Mouse (Mus musculus): ENCODE measurements around the gene Tenm3.
A peak's percentile ranks its signal among the peaks of the same experiment; 100 is the strongest.

Gene Tenm3

DNA sequence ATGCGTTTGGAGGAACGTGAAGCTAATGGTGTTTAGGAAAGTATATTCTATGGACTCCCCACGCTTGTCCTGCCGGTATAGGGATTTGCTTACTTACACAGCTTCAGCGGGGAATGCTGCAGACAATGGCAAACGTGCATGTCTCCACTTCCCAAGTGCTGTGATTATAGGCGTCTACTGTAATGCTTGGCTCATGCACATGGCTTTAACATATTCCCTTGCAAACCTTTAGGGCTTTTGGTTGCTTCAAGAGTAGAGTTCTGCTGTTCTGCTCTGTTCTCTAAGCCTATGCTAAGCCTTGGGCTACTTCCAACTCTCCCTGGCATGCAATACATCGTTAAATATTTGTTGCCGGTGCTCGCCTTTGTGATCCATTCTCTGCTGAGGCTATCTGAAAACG, 102.8 kb downstream of the Tenm3 start:
- DNase-seq (ENCODE audit: low spot score) = no peak

DNA sequence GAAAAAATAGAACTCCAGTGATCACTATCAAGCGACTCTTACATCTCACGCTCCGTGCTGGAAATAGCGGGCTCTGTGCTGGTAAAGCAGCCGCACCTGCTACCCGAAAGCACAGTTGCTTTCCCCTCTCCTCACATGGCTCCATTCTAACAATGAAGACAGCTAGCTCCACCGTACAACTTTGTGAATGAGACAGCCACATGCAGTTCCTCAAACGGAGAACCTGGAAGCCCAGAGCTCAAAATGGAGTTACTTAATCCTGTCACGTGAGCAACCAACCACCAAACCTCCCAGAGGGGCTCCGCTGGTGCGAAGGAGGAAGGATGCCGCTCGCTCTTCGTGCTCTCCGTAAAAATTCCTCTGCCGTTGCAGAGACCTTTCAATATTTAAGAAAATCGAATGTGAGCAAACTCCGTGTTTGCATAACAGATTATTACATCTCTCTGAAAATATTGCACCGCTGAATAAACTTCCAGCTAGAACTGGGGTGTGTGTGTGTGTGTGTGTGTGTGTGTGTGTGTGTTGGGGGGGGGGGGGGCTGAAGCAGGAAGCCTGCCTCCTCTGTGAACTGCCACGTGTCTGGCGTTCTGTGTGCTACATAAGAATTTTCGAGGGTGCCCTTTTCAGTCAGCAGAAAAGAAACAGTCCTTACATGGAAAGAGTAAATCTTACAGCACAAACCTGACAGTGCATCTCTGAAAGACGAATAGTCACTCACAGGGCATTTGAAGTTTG, 103.4 kb downstream of the Tenm3 start:
- no peak for DNase-seq (ENCODE audit: low spot score)

DNA sequence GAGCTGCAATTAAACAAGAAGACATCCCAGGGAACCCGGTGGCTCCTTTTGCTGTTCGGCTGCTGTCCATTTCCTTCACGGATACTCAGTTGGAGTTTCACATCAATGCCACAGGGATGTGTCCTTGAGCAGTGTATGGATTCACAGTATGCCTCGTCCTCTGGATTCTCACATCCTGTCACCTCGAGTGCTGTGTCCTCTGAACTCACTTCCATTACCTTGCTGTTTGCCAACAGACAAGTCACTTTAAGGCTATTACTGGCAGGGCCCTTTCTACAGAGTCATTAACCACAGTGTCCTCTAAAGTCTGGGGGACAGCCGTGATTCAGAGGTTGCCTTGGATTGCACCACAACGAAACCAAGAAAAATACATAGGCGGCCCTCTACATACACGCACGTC, 110.0 kb downstream of the Tenm3 start:
- no peak for DNase-seq (ENCODE audit: low spot score)

DNA sequence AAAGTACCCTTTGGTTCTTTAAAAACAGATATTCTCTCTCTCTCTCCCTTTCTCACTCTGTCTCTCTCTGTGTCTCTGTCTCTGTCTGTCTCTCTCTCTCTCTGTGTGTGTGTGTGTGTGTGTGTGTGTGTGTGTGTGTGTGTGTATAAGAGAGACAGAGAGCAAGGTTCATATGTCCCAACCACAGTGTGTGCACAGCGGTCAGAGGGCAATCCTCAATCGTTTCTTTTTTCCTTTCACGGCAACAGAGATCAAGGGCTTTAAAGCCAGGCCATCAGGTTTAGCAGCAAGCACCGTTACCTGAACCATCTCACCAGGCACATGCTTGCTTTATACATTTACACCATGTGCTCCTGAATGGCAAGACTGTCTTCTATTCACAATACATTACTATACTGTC, 110.7 kb downstream of the Tenm3 start:
- DNase-seq (ENCODE audit: low spot score) = no peak

DNA sequence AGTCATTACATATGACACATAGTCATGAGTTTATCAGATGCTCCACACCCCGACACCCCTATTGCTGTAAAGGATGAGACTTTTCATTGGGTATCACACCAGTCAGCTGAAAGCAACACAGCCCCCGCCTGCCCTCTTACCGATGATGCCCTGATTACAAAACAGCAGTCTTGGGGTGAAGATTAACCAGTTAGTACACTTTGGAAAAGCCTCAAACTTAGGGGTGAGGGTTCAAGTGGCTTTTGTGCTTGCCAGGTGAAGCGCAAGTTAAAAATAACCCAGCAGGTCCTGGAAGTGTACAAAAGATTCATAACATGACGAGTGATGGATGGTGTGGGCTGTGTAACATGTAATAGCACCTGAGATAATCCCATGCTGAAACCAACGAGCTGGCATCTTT, 113.0 kb downstream of the Tenm3 start:
- DNase-seq (ENCODE audit: low spot score) = no peak

DNA sequence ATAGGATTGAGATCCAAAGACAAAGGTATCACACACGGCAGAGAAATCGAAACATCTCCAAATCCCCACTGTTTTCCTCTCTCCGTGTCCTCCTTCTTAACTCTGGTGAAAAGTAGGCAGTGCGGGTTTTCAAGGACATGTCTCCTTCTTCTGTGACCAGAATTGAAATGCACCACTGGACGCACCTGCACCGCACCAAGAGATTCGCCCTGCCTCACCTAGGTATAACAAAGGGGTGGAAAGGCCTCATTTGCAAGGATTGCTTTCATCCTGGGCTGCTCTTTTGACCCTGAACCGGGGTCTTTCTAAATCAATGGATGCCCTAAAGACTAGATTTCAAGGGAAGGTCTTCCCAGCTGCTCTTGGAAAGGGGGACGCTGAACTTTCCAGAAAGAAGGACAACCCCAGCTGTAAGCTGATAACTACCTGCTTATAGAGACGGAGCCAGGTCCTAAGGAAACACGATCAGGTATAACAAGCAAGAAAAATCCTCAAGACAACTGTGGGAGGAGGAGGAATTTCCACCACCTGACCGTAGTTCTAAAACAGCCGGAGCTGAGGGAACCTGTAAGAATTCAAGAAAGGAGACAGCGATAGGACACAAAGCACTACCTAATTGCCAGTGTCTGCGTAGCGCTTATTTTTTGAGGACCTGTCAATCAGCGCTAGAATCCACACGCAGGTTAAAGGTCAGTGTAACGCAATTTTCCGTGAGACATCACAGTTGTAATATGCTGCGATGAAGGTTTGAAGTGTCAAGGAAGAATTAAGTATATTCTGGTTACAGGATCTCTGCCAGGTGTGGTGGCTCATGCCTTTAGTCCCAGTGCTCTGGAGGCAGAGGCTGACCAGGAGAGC, 114.7 kb downstream of the Tenm3 start:
- DNase-seq (ENCODE audit: low spot score) = no peak

DNA sequence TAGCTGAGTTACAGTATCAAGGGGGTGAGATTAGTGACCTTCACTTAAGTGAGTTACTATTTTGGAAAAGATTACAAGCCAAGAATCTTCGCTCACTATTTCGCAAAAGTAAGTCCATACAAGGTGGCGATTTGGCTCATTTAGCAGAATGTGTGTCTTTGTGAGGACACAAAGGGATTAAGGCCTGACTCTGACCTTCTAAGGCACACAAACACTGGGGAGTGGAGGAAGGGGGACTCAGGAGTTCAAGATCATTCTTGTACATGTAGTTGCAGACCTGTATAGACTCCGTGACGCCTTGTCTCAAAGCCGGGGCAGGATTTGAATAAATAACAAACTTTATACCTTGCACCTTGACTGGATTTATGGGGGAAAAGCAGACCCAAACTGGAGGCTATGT, 115.7 kb downstream of the Tenm3 start:
- DNase-seq (ENCODE audit: low spot score) = no peak

DNA sequence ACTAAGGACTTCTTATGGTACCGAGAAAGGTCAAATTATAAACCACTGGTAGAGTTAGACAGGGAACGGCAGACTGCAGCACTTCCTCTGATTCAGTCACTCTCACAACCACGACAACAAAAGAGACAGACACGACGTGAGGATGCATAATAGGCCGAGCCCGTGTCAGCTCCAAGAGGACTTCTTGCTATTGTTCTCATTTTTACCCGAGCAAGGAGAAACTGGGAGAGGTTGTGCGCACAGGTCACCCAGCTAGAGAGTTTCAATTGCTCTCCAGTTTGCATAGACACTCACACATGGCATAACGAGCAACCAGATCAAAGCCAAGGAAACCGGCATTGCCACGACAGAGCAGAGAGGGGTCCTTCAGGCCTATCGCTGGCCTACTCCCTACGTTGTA, 121.0 kb downstream of the Tenm3 start:
- DNase-seq (ENCODE audit: low spot score) = no peak

DNA sequence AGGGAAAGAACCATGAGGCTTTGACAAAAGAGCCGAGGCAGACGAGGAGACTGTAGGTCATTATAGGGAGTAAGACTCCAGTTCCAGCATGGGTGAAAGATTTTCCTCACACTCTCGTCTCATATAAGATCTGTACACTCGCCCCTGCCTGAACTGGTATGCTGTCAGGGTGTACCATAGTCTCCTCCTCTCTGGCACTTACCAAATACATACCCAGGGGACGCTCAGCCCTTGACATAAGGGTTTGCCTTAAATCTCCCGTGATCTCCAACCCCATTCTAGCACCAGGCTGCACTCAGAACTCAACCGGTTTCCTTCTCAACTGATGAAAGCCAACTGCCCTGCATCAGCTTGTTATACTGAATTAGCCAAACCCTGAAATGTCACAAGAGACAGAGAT, 121.4 kb downstream of the Tenm3 start:
- DNase-seq (ENCODE audit: low spot score) = no peak

DNA sequence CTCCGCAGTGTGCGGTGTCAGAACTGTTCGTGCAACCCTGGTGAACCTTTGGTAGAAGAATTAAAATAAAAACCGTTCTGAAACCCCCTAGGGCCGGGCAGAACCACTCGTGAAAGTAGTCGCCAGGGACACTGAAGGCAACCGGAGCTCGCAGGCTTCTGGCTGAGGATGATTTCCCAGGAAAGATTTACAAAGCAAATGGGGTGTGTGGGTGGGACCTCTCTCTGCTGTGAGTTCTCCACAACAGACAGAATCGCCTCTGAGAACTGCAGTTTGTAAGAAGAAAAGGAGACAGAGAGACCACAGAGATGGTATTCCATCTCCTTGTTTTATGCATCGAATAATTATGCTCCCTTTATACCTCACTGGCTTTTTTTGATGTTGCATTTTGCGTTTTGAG, 122.4 kb downstream of the Tenm3 start:
- no peak for DNase-seq (ENCODE audit: low spot score)

DNA sequence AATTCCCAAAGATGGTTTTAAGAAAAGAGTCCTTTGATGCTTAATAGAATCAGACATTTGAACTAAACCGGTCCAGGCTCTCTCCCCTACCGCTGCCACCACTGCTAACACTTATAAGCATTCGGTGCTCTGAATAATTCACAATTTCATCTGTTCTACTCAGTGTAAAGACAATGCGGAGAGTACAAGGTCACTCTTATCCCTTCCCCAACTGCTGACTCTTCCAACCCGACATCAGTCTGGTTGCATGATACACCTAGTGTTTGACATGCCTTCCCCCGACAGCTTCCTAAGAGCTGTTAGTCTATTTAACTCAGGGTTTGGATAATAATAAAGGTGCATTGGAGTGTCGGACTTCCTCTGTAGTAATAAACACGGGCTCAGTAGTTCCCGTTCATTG, 128.1 kb downstream of the Tenm3 start:
- DNase-seq (ENCODE audit: low spot score) = no peak

DNA sequence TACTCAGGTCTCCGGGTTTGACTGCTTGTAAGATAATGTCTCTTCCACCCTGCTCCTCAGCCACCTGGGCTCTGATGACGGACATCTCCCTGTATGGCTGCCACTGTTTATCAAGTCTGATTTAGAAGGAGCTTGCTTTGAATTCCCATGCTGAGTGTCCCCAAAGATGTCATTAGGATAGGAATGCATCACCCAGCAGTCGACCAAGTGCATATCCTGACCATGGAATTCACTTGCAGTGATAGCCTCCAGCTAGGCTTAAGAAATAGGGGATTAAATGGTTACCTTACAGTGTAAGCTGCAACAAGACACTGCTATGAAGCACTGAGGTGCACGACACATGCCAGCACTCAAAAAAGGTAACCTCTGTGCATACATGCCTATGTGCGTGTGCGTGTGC, 137.1 kb downstream of the Tenm3 start:
- no peak for DNase-seq (ENCODE audit: low spot score)

DNA sequence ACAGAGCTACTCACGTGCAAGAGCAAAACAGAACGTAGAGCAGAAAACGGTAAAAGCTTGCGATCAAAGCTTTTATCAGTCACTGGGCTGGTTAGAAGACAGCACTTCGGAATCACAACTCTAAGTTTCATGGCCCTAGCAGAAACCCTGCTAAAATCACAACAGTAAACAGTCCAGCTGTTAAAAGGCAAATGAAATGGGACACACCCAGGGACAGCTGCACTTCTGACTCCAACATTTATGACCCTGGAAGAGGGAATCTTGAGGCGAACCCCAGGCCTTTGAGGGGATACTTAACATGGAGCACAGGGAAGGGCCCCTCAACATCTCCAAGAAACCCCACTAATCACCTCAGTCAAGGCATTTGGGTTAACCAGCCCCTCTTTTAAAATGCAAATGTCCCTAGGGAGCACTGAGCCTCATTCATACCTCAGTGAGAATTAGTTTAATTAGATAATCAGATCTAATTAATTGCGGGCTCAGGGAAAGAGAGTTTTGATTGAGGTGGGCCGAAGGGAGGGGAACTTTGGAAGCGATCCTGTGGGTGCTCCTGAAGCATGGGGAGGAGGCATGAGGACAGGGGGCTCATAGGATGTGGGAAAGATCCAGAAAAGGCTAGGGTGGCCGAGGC, 138.8 kb downstream of the Tenm3 start:
- no peak for DNase-seq (ENCODE audit: low spot score)

DNA sequence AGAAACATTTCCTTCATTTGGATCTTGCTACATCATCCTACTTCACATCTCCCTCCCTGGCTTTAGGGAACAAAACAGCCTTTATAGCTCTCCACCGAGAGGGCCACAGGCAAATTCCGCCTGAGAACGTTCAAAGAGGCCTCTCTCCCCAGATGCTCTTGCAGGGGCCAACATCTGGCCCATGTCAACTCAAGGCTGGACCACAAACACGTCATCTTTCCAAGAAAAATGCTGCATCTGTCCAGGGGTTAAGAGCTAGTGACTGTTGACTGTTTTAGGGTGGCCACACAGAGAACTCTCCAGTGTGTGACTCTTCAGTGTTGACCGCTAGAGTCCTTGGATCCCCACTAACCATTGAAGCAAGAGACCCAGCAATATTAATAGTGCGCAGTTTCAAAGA, 139.3 kb downstream of the Tenm3 start:
- no peak for DNase-seq (ENCODE audit: low spot score)

DNA sequence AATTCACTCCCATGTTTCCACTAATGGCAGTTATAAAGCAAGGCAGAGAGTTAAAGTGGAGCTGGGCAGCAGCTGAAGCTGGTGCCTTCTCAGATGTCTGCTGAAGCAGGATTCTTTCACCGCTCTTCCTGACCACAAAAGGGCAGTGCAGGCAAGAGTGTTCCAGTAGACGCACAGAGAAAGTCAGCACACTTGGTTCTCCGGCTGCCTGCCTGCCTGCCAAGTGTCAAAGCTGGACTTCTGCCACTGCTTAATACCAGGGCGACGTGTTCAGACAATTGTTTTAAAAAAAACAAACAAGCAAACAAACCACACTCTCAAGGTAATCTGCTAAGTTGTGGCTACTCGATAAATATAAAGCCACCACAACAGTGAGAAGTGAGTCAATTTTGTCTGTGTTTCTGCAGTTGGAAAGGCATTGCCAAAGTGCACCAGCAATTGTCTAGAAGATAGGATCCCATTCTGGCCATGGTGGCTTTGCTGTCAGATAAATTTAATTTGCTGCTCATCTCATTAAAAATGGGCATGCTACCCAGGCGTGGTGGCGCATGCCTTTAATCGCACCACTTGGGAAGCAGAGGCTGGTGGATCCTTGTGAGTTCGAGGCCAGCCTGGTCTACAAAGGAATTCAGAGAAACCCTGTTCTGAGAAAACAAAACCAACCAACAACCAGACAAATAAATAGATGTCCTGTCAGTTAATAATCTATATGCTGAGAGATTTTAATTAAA, 152.9 kb downstream of the Tenm3 start:
- DNase-seq (ENCODE audit: low spot score) = peak; percentile 47

DNA sequence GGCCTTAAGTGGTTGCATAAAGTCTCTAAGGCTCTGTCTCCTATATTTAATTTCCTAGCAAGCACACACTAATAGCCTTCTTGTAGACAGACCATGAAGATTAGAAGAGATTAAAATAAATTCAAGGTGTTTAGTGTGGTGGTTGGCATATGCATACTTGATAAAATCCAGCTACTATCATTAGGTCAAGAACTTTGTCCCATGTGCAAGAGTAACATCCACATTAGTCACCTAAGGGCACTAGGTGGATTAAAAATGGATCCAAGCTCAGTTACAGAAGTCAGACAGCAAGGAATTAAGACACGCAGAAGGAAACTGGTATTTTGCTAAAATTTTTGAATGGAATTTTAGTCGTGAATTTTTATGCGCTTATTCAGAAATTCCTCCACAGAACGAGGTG, 155.0 kb downstream of the Tenm3 start:
- no peak for DNase-seq (ENCODE audit: low spot score)

DNA sequence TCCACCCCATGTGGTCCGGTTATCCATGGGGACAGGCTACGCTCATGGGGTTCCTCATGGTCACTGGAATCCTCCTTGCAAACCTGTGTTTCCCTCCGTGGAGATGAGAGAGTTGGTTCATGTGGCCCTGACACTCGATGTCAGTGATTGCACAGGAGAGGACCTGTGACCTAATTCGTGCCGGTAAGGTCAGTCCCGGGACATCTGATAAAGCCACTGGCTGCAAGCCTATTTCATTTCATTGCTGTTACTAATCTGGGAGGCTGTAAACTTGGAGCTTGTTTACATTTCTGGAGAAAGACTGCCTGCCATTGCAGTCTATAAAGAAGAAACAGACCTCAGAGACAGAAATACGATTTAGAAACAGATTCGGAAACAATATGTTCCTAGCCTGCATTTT, 155.6 kb downstream of the Tenm3 start:
- no peak for DNase-seq (ENCODE audit: low spot score)

DNA sequence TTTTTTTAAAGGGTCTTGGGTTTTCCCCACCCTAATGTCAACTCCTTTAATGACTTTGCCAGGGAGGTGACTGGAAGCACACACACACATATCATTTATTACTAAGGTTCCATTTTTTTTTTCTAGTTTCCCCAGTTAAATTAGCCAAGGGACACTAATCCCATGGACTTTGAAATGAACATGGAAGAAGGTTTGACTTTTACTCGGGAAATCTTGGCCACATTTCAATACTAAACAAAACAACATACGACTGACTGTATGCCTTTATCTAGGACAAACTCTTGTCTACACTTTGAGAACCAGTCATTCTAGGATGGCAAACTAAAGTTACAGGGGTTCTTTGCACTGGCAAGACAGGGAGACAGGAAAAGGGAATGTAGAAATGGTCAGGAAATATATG, 170.3 kb downstream of the Tenm3 start:
- no peak for DNase-seq (ENCODE audit: low spot score)

DNA sequence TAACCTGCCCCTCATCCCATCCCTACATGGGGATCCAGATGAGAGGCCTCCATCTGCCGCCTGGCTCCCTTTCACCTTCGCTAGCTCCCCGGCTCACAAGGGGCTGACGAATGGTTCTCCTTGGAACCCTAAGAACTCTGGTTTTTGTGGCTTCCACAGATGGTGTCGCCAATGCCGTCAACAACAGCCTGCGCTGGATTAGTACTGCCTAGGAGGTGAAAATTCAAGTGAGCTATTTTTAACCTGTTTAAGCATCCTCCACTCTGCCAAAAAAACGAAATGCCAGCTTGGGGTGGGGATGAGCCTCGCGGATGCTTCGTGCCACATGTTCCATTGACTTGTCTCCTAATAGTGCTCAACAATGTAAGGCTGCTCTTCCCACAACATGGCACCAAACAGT, 171.3 kb downstream of the Tenm3 start:
- DNase-seq (ENCODE audit: low spot score) = no peak

DNA sequence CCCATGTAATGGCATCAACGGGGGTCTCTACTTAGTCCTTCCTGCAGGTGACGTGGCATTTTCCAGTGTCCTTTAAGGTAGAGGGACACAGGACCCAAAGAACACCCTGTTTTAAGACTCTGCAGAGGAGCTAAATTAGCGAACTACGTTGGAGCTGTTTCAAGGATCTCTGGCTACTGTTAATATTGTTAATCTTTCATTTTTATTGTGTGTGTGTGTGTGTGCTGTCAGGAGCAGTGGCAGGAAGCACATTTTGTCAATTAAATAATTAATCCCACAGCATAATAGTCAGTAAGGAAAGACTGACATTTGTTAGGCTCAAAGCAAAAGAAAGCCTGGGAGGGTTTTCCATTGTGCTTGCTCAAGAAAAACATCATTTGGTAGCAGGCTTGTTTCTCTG, 172.4 kb downstream of the Tenm3 start:
- DNase-seq (ENCODE audit: low spot score) = no peak

DNA sequence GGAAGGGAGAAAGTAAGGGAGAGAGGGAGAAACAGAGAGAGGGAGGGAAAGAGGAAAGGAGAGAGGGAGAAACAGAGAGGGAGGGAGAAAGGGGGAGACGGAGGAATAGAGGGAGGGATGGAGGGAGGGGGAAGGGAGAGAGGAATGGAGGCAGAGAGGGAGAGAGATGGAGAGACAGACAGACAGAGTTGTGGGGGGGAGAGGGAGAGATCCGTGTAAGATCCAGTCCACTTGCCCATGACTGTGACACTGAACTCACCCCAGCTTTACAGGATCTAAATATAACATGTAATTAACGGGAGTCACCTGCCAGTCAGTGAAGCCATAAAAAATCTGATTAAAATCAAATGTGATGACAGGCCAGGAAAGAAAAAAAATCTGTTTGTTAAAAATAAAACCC, 172.9 kb downstream of the Tenm3 start:
- no peak for DNase-seq (ENCODE audit: low spot score)

DNA sequence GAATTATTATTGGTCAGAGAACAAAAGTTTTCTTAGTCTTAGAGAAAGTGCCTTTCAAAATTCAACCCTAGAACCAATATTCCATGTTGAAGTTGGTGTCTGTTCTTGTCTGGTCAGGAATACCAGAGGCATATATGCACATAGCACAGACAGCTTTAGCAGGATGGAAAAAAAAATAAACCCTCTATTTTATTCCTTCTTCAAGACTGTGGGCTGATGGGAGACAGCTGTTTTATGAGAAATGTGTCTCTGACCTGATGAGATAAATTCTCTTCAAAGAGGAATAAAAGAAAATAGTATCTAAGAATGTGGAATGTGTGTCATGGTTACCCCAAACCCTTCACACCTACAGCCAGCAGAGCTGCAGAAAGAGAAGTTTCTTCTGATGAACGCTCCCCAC, 173.4 kb downstream of the Tenm3 start:
- no peak for DNase-seq (ENCODE audit: low spot score)

DNA sequence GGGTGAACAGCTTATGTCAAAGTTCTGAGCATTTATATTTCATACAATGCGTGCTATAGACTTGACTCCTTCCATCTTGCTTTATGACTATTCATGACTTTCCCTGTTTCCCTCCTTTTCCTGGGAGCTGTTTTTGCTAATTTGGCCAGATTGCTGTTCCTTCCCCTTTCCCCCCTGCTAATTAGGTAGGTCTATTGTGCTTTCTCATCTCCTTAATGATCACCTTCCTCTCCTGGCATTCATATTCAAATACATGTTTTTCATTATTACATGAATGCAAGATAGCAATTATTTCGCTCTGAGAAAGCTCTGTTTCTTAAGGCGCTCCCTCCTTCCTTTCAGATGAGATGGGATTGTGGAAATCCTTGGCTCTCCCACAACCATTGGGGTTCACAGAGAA, 178.6 kb downstream of the Tenm3 start:
- DNase-seq (ENCODE audit: low spot score) = no peak
